7 mouse cellular contexts compared by ENCODE assay signal in genomic region chr15:96953938-96954238, GRCm38 (mm10).
DNase-seq lines count a peak whose midpoint lies in the region; ATAC-seq and TF ChIP-seq lines count a peak whose summit lies in the region.

No protein-coding gene starts in this region.

- DNase-seq in liver, embryonic 11.5 days (ENCODE audit: low spot score): no peak
- DNase-seq in liver: no peak
- DNase-seq in limb, embryonic 14.5 days (ENCODE audit: low spot score): no peak
- DNase-seq in adrenal gland, adult (ENCODE audit: inconsistent age in 2 of 2, low spot score in 1 of 2): no peak
- no peak for DNase-seq in embryo, embryonic 9.5 days (ENCODE audit: extremely low spot score)

- no peak for TF ChIP-seq POLR2A in limb, embryonic 14.5 days (IDR thresholded peaks at IDR 0.05; ENCODE audit: borderline replicate concordance, extremely low read depth, insufficient read depth, insufficient read length)

- H3K9me3 ChIP-seq in liver, embryonic 11.5 days (ENCODE audit: control insufficient read depth, low read length): no peaks in the 10 kb centered on the region
- H3K9me3 ChIP-seq in forebrain, embryonic 13.5 days (replicated peaks): no peaks in the 10 kb centered on the region
- no peaks in the 10 kb centered on the region for H3K9me3 ChIP-seq in limb, embryonic 14.5 days (ENCODE audit: control insufficient read depth, low read length)
- H3K9me3 ChIP-seq in stomach, embryonic 14.5 days (ENCODE audit: control insufficient read depth, low read depth, low read length): no peaks in the 10 kb centered on the region

- peak overlapping the region; percentile 19; the same call in 1 of the 2 replicates for H3K4me3 ChIP-seq in liver, embryonic 11.5 days (ENCODE audit: low read depth, low read length)
- peak overlapping the region; percentile 33 for H3K4me3 ChIP-seq in forebrain, embryonic 13.5 days
- peak overlapping the region; percentile 24 for H3K4me3 ChIP-seq in limb, embryonic 14.5 days (replicated peaks; ENCODE audit: low read length)
- peak overlapping the region; percentile 25 for H3K4me3 ChIP-seq in stomach, embryonic 14.5 days (ENCODE audit: low read depth, low read length)

- ATAC-seq in liver, embryonic 11.5 days (replicated peaks; ENCODE audit: low FRiP score): no peak
- ATAC-seq in forebrain, embryonic 13.5 days: no peak; the same call in 1 of the 2 replicates
- no peak for ATAC-seq in limb, embryonic 14.5 days (ENCODE audit: low FRiP score, low read depth)
- ATAC-seq in stomach, embryonic 14.5 days (ENCODE audit: insufficient number of reproducible peaks, insufficient read depth, low FRiP score, low read depth): no peak

- H3K4me2 ChIP-seq in liver, embryonic 11.5 days: peak overlapping the region; percentile 59
- peak overlapping the region; percentile 56 for H3K4me2 ChIP-seq in forebrain, embryonic 13.5 days
- peak overlapping the region; percentile 50 for H3K4me2 ChIP-seq in limb, embryonic 14.5 days (replicated peaks; ENCODE audit: low read depth, low read length, severe bottlenecking)
- peak overlapping the region; percentile 48 for H3K4me2 ChIP-seq in stomach, embryonic 14.5 days (replicated peaks; ENCODE audit: low read depth, low read length)

- 43% methylated on average over 16 of the region's 16 CpGs for WGBS in liver, embryonic 11.5 days
- WGBS in forebrain, embryonic 13.5 days: 58% methylated on average over 16 of the region's 16 CpGs
- 48% methylated on average over 16 of the region's 16 CpGs for WGBS in limb, embryonic 14.5 days
- 30% methylated on average over 16 of the region's 16 CpGs for WGBS in stomach, embryonic 14.5 days

- no peak overlapping the region for H3K9ac ChIP-seq in liver, embryonic 11.5 days (ENCODE audit: low read depth, low read length)
- peak overlapping the region; percentile 66 for H3K9ac ChIP-seq in forebrain, embryonic 13.5 days
- peak overlapping the region; percentile 34 for H3K9ac ChIP-seq in limb, embryonic 14.5 days (ENCODE audit: low read depth, low read length, severe bottlenecking)
- H3K9ac ChIP-seq in stomach, embryonic 14.5 days (replicated peaks; ENCODE audit: low read depth, low read length): 0 out of 2 replicates have a peak overlapping the region, but pooled peaks have one; percentile 28

- H3K36me3 ChIP-seq in liver, embryonic 11.5 days (ENCODE audit: control insufficient read depth, insufficient read depth, low read length): no peaks in the 10 kb centered on the region
- no peaks in the 10 kb centered on the region for H3K36me3 ChIP-seq in forebrain, embryonic 13.5 days (ENCODE audit: poor library complexity, severe bottlenecking)
- no peaks in the 10 kb centered on the region for H3K36me3 ChIP-seq in limb, embryonic 14.5 days (ENCODE audit: control insufficient read depth, insufficient read depth, low read length)
- H3K36me3 ChIP-seq in stomach, embryonic 14.5 days (ENCODE audit: control insufficient read depth, insufficient read depth, low read length): no peaks in the 10 kb centered on the region

- H3K4me1 ChIP-seq in liver, embryonic 11.5 days (replicated peaks; ENCODE audit: control insufficient read depth, insufficient read depth, low read length): peaks cover 5% of the 10 kb centered on the region; the same call in 1 of the 2 replicates
- H3K4me1 ChIP-seq in forebrain, embryonic 13.5 days: 0 out of 2 replicates have a peak, but pooled peaks cover 3% of the 10 kb centered on the region
- H3K4me1 ChIP-seq in limb, embryonic 14.5 days (ENCODE audit: control insufficient read depth, insufficient read depth, low read length): peaks cover 8% of the 10 kb centered on the region; the same call in 1 of the 2 replicates
- H3K4me1 ChIP-seq in stomach, embryonic 14.5 days (ENCODE audit: control insufficient read depth, insufficient read depth, low read length): peaks cover 11% of the 10 kb centered on the region; the same call in 1 of the 2 replicates

- H3K27ac ChIP-seq in liver, embryonic 11.5 days (ENCODE audit: low read depth, low read length): no peak overlapping the region
- H3K27ac ChIP-seq in forebrain, embryonic 13.5 days: no peak overlapping the region
- H3K27ac ChIP-seq in limb, embryonic 14.5 days (replicated peaks; ENCODE audit: low read depth, low read length): no peak overlapping the region
- H3K27ac ChIP-seq in stomach, embryonic 14.5 days (ENCODE audit: low read length): no peak overlapping the region

- H3K27me3 ChIP-seq in liver, embryonic 11.5 days (replicated peaks; ENCODE audit: control insufficient read depth, insufficient read depth, low read length): no peaks in the 10 kb centered on the region
- H3K27me3 ChIP-seq in forebrain, embryonic 13.5 days: no peaks in the 10 kb centered on the region
- H3K27me3 ChIP-seq in limb, embryonic 14.5 days (ENCODE audit: control insufficient read depth, insufficient read depth, low read length): no peaks in the 10 kb centered on the region
- no peaks in the 10 kb centered on the region for H3K27me3 ChIP-seq in stomach, embryonic 14.5 days (ENCODE audit: control insufficient read depth, insufficient read depth, low read length)
